Mouse (Mus musculus): Measurements from ENCODE around the gene Dedd2.

DNA sequence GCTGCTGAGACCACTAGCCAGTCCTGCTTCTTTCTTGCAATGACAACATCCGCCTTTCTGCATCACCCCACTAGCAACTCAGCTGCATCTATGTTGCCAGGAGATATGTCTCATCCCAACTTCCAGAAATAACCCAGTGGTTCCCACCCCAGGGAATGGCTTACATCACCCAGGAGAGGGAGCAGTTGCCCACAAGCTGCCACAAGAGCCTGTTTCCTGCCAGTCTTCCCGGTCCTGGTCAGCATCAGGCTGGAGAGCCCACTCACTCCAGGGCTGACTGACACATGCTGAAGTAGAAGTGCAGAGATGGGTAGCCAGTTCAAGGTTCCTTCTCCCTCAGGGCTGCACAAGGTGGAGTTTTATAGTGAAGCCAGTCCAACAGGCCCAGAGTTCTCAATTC is 20.6 kb upstream of the Dedd2 start:
- TF ChIP-seq POLR2A (IDR thresholded peaks at IDR 0.05; ENCODE audit: borderline replicate concordance, control insufficient read depth, low read depth, low read length) (no peak), CTCF (IDR thresholded peaks at IDR 0.05; ENCODE audit: control insufficient read depth, insufficient read depth, low read length) (no peak)
